Mouse (Mus musculus): ENCODE measurements around the gene Ccdc85c. TPM values are rescaled to one million over a fixed set of nuclear protein-coding genes. Genes with fewer than 3 reads are reported as not detected.

Gene Ccdc85c
- total and polyA plus RNA-seq, 2 experiments from 2014 or later = 19.9 to 89.6 TPM

GRCm38 (mm10) chr12:108225781-108226180 is 49.4 kb downstream of the Ccdc85c start:
- H3K27ac ChIP-seq (ENCODE audit: low read depth, low read length) = no peak overlapping the region
- TF ChIP-seq CTCF (IDR thresholded peaks at IDR 0.05) = no peak
- H3K4me1 ChIP-seq (ENCODE audit: insufficient read depth, low read length) = peaks cover 6% of the 10 kb centered on the region; the same call in 1 of the 2 replicates
- WGBS = 68% methylated on average over 7 of the region's 7 CpGs
- H3K9ac ChIP-seq (replicated peaks; ENCODE audit: low read length, poor library complexity, severe bottlenecking) = no peak overlapping the region
- H3K27me3 ChIP-seq (ENCODE audit: insufficient read depth, low read length) = no peaks in the 10 kb centered on the region
- H3K36me3 ChIP-seq (ENCODE audit: insufficient read depth, low read length) = no peaks in the 10 kb centered on the region
- DNase-seq (ENCODE audit: low spot score) (no peak), ATAC-seq (ENCODE audit: low FRiP score) (no peak)
- no peaks in the 10 kb centered on the region for H3K9me3 ChIP-seq (ENCODE audit: low read length)
- H3K4me3 ChIP-seq (ENCODE audit: low read depth, low read length) = no peak overlapping the region
- H3K4me2 ChIP-seq (ENCODE audit: low read depth, low read length, poor library complexity, severe bottlenecking) = no peak overlapping the region

GRCm38 (mm10) chr12:108223357-108223756 is 51.9 kb downstream of the Ccdc85c start:
- DNase-seq (ENCODE audit: low spot score) (no peak), ATAC-seq (ENCODE audit: low FRiP score) (no peak)
- Histone ChIP-seq H3K27ac (ENCODE audit: low read depth, low read length) (no peak overlapping the region), H3K27me3 (ENCODE audit: insufficient read depth, low read length) (no peaks in the 10 kb centered on the region), H3K4me1 (ENCODE audit: insufficient read depth, low read length) (peaks cover 6% of the 10 kb centered on the region; the same call in 1 of the 2 replicates), H3K36me3 (ENCODE audit: insufficient read depth, low read length) (no peaks in the 10 kb centered on the region), H3K9ac (replicated peaks; ENCODE audit: low read length, poor library complexity, severe bottlenecking) (no peak overlapping the region), H3K4me2 (ENCODE audit: low read depth, low read length, poor library complexity, severe bottlenecking) (no peak overlapping the region), H3K9me3 (ENCODE audit: low read length) (no peaks in the 10 kb centered on the region), H3K4me3 (ENCODE audit: low read depth, low read length) (no peak overlapping the region)
- no peak for TF ChIP-seq CTCF (IDR thresholded peaks at IDR 0.05)
- 40% methylated on average over 7 of the region's 8 CpGs for WGBS

GRCm38 (mm10) chr12:108221712-108222111 is 53.5 kb downstream of the Ccdc85c start:
- Histone ChIP-seq H3K4me3 (ENCODE audit: low read depth, low read length) (no peak overlapping the region), H3K36me3 (ENCODE audit: insufficient read depth, low read length) (no peaks in the 10 kb centered on the region), H3K4me1 (ENCODE audit: insufficient read depth, low read length) (peaks cover 7% of the 10 kb centered on the region; the same call in 1 of the 2 replicates), H3K4me2 (ENCODE audit: low read depth, low read length, poor library complexity, severe bottlenecking) (no peak overlapping the region), H3K9ac (replicated peaks; ENCODE audit: low read length, poor library complexity, severe bottlenecking) (no peak overlapping the region), H3K9me3 (ENCODE audit: low read length) (no peaks in the 10 kb centered on the region), H3K27ac (ENCODE audit: low read depth, low read length) (no peak overlapping the region), H3K27me3 (ENCODE audit: insufficient read depth, low read length) (no peaks in the 10 kb centered on the region)
- WGBS = 90% methylated on average over 7 of the region's 7 CpGs
- ATAC-seq (ENCODE audit: low FRiP score) = no peak
- TF ChIP-seq CTCF (IDR thresholded peaks at IDR 0.05) = no peak
- DNase-seq (ENCODE audit: low spot score) = no peak

- Histone ChIP-seq H3K36me3 (ENCODE audit: insufficient read depth, low read length) (no peaks in the 10 kb centered on the region), H3K9me3 (ENCODE audit: low read length) (no peaks in the 10 kb centered on the region), H3K4me1 (ENCODE audit: insufficient read depth, low read length) (peaks cover 10% of the 10 kb centered on the region; the same call in 1 of the 2 replicates), H3K27ac (ENCODE audit: low read depth, low read length) (no peak overlapping the region), H3K9ac (replicated peaks; ENCODE audit: low read length, poor library complexity, severe bottlenecking) (no peak overlapping the region), H3K4me3 (ENCODE audit: low read depth, low read length) (no peak overlapping the region), H3K27me3 (ENCODE audit: insufficient read depth, low read length) (no peaks in the 10 kb centered on the region), H3K4me2 (ENCODE audit: low read depth, low read length, poor library complexity, severe bottlenecking) (no peak overlapping the region)
- 48% methylated on average over 10 of the region's 10 CpGs for WGBS
- 0 out of 2 replicates have a peak, but pooled peaks have one; percentile 22 for ATAC-seq (ENCODE audit: low FRiP score)
- TF ChIP-seq CTCF (IDR thresholded peaks at IDR 0.05) = peak; percentile 61
- DNase-seq (ENCODE audit: low spot score) = peak; percentile 77
Measured at GRCm38 (mm10) chr12:108221206-108221605, 54.0 kb downstream of the Ccdc85c start.

- no peak overlapping the region for H3K4me3 ChIP-seq (ENCODE audit: low read depth, low read length)
- no peak for TF ChIP-seq CTCF (IDR thresholded peaks at IDR 0.05)
- H3K27ac ChIP-seq (ENCODE audit: low read depth, low read length) = no peak overlapping the region
- no peak overlapping the region for H3K9ac ChIP-seq (replicated peaks; ENCODE audit: low read length, poor library complexity, severe bottlenecking)
- H3K36me3 ChIP-seq (ENCODE audit: insufficient read depth, low read length) = no peaks in the 10 kb centered on the region
- WGBS = 41% methylated on average over 12 of the region's 12 CpGs
- DNase-seq (ENCODE audit: low spot score) (peak; percentile 49), ATAC-seq (ENCODE audit: low FRiP score) (no peak)
- no peaks in the 10 kb centered on the region for H3K9me3 ChIP-seq (ENCODE audit: low read length)
- no peak overlapping the region for H3K4me2 ChIP-seq (ENCODE audit: low read depth, low read length, poor library complexity, severe bottlenecking)
- peaks cover 10% of the 10 kb centered on the region; the same call in 1 of the 2 replicates for H3K4me1 ChIP-seq (ENCODE audit: insufficient read depth, low read length)
- no peaks in the 10 kb centered on the region for H3K27me3 ChIP-seq (ENCODE audit: insufficient read depth, low read length)
Measured at GRCm38 (mm10) chr12:108220621-108221020, 54.6 kb downstream of the Ccdc85c start.

- 57% methylated on average over 21 of the region's 21 CpGs for WGBS
- Histone ChIP-seq H3K4me1 (ENCODE audit: insufficient read depth, low read length) (peaks cover 10% of the 10 kb centered on the region; the same call in 1 of the 2 replicates), H3K27me3 (ENCODE audit: insufficient read depth, low read length) (no peaks in the 10 kb centered on the region), H3K4me2 (ENCODE audit: low read depth, low read length, poor library complexity, severe bottlenecking) (no peak overlapping the region), H3K27ac (ENCODE audit: low read depth, low read length) (0 out of 2 replicates have a peak overlapping the region, but pooled peaks have one; percentile 7), H3K36me3 (ENCODE audit: insufficient read depth, low read length) (no peaks in the 10 kb centered on the region), H3K4me3 (ENCODE audit: low read depth, low read length) (no peak overlapping the region), H3K9me3 (ENCODE audit: low read length) (no peaks in the 10 kb centered on the region), H3K9ac (replicated peaks; ENCODE audit: low read length, poor library complexity, severe bottlenecking) (no peak overlapping the region)
- DNase-seq (ENCODE audit: low spot score) (no peak), ATAC-seq (ENCODE audit: low FRiP score) (no peak)
- TF ChIP-seq CTCF (IDR thresholded peaks at IDR 0.05) = no peak
Measured at GRCm38 (mm10) chr12:108219825-108220616, 55.2 kb downstream of the Ccdc85c start.
